Mouse (Mus musculus) spleen, adult 18-20 months (tissue): ENCODE measurements at regions not wholly inside any gene's neighbourhood (a gene's known extent, or its start where the extent isn't known, plus 50 kb on each side); places are given as distances from the start of the nearest gene placed in this dataset.

Experiments used
- DNase-seq, 2 experiments: peaks; one replicate each; pipeline ENCODE4 v3.0.0; 2022; ENCODE audit warnings: mixed read lengths in 2 of 2

GRCm38 (mm10) chr10:117997796-117998195 is 143.8 kb upstream of the Mdm1 start:
- DNase-seq, result no peak

- no peak for DNase-seq
These were observed 141.0 kb upstream of the Mdm1 start for GRCm38 (mm10) chr10:118000591-118000990.

- DNase-seq, result no peak
These were observed 140.1 kb upstream of the Mdm1 start for GRCm38 (mm10) chr10:118001501-118001900.

GRCm38 (mm10) chr10:118001971-118002370 is 139.6 kb upstream of the Mdm1 start:
- DNase-seq, result peak in 1 of 2 experiments; percentile 15

- DNase-seq, result no peak
These were observed 139.1 kb upstream of the Mdm1 start for GRCm38 (mm10) chr10:118002559-118002958.

- DNase-seq, result no peak
These were observed 138.4 kb upstream of the Mdm1 start for GRCm38 (mm10) chr10:118003179-118003578.

GRCm38 (mm10) chr10:118003739-118004361 is 137.8 kb upstream of the Mdm1 start:
- DNase-seq, result no peak

- DNase-seq, result no peak
These were observed 137.2 kb upstream of the Mdm1 start for GRCm38 (mm10) chr10:118004362-118004958.

GRCm38 (mm10) chr10:118006827-118007550 is 134.6 kb upstream of the Mdm1 start:
- no peak for DNase-seq

- no peak for DNase-seq
These were observed 133.8 kb upstream of the Mdm1 start for GRCm38 (mm10) chr10:118007846-118008245.

GRCm38 (mm10) chr10:118011687-118012567 is 129.7 kb upstream of the Mdm1 start:
- no peak for DNase-seq

GRCm38 (mm10) chr10:118028831-118029230 is 112.8 kb upstream of the Mdm1 start:
- no peak for DNase-seq

- no peak for DNase-seq
These were observed 107.2 kb upstream of the Mdm1 start for GRCm38 (mm10) chr10:118034401-118034800.

- no peak for DNase-seq
These were observed 106.6 kb upstream of the Mdm1 start for GRCm38 (mm10) chr10:118035035-118035434.

- no peak for DNase-seq
These were observed 103.1 kb upstream of the Mdm1 start for GRCm38 (mm10) chr10:118038465-118038864.

GRCm38 (mm10) chr10:118039056-118039455 is 102.6 kb upstream of the Mdm1 start:
- DNase-seq, result no peak

- no peak for DNase-seq
These were observed 100.5 kb upstream of the Mdm1 start for GRCm38 (mm10) chr10:118041068-118041467.

GRCm38 (mm10) chr10:118043761-118044160 is 97.8 kb upstream of the Mdm1 start:
- no peak for DNase-seq

GRCm38 (mm10) chr10:118044840-118045239 is 96.8 kb upstream of the Mdm1 start:
- DNase-seq, result no peak

- no peak for DNase-seq
These were observed 96.2 kb upstream of the Mdm1 start for GRCm38 (mm10) chr10:118045427-118045826.

- no peak for DNase-seq
These were observed 95.3 kb upstream of the Mdm1 start for GRCm38 (mm10) chr10:118046328-118046727.

- no peak for DNase-seq
These were observed 94.8 kb upstream of the Mdm1 start for GRCm38 (mm10) chr10:118046831-118047230.

GRCm38 (mm10) chr10:118049330-118049729 is 92.3 kb upstream of the Mdm1 start:
- no peak for DNase-seq
